Mouse (Mus musculus) forebrain, postnatal 0 days (tissue): Measurements from ENCODE around the gene Sox6. TPM values are rescaled to one million over a fixed set of nuclear protein-coding genes. Genes with fewer than 3 reads are reported as not detected.

Experiments
- ATAC-seq: fragments of 200-750 bp; cut with Nextera tagmentation; 2 replicates; pipeline ENCODE4 v1.8.0; 2017; ENCODE audit warnings: mild to moderate bottlenecking, moderate library complexity
- DNase-seq: peaks from one replicate; pipeline ENCODE4 v3.0.0-alpha.2; 2015
- H3K27ac ChIP-seq: fragments of 300-500 bp; sonication (generic); 2 replicates; pipeline ENCODE4 v1.5.1; 2014; ENCODE audit warnings: low read depth, mild to moderate bottlenecking, antibody characterized with exemption, low read length, moderate library complexity, mixed read lengths
- H3K27me3 ChIP-seq: fragments of 300-500 bp; sonication (generic); 2 replicates; pipeline ENCODE4 v1.6.1; 2014; ENCODE audit warnings: mild to moderate bottlenecking, low read length, mixed read lengths; ENCODE audit not compliant: insufficient read depth
- H3K36me3 ChIP-seq: fragments of 300-500 bp; sonication (generic); 2 replicates; pipeline ENCODE4 v1.6.1; 2014; ENCODE audit warnings: mild to moderate bottlenecking, moderate library complexity; ENCODE audit not compliant: insufficient read depth
- H3K4me1 ChIP-seq: fragments of 300-500 bp; sonication (generic); 2 replicates; pipeline ENCODE4 v1.6.1; 2014; ENCODE audit warnings: antibody characterized with exemption; ENCODE audit not compliant: insufficient read depth
- H3K4me2 ChIP-seq: fragments of 300-500 bp; sonication (generic); 2 replicates; pipeline ENCODE4 v1.6.1; 2014; ENCODE audit warnings: low read depth, mild to moderate bottlenecking, moderate library complexity
- H3K4me3 ChIP-seq: fragments of 300-500 bp; sonication (generic); 2 replicates; pipeline ENCODE4 v1.5.1; 2014; ENCODE audit warnings: low read depth, low read length, mixed read lengths
- H3K9ac ChIP-seq: fragments of 300-500 bp; sonication (generic); 2 replicates; pipeline ENCODE4 v1.6.1; 2014; ENCODE audit warnings: mild to moderate bottlenecking
- H3K9me3 ChIP-seq: fragments of 300-500 bp; sonication (generic); 2 replicates; pipeline ENCODE4 v1.6.1; 2016; ENCODE audit warnings: low read length
- CTCF ChIP-seq: sonication (generic); IDR thresholded peaks from 2 replicates; pipeline ENCODE4 v1.5.1; 2016; ENCODE audit warnings: antibody characterized with exemption, control low read depth, low read depth
- WGBS: fragments of 180-500 bp; shearing (Covaris S2); extraction: QIAGEN DNeasy Blood & Tissue Kit; methylation state at CpG from one replicate; pipeline ENCODE4 v1.1.7; 2014; 5-methylcytosine and 5-hydroxymethylcytosine counted together
- polyA plus RNA-seq: library from polyadenylated mRNA; unstranded; fragments of >200 nt; fragmentation: Nextera tagmentation; extraction: Ambion mirVana; gene quantifications from 2 replicates; pipeline ENCODE4 v1.2.1, GENCODE M21; 2015
- total RNA-seq: library from RNA; depleted of rRNA; stranded (reverse); fragments of >200 nt; gene quantifications from 2 replicates; pipeline ENCODE4 v1.2.3, GENCODE M21; 2014

Gene Sox6
- total and polyA plus RNA-seq, 2 experiments from 2014 or later: 46.2 to 64.7 TPM

DNA sequence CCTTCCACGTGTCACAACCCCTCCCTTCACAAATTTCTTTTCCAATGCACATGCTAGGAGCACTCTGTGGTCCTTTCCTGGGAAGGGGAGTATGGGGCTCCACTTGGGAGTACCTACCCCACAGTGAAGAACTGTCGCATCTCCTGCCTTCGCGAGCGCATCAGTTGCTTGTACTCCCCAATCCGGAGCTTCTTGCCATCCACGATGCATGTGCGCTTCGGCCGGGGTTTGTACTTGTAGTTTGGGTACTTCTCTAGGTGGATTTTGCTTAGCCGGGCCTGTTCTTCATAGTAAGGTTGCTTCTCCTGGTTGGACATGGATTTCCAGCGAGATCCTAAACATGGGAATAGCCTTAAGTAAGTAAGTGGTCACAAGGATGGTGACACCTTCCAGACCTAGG lies 552.2 kb downstream of the Sox6 start:
- Histone ChIP-seq H3K27ac (no peak overlapping the region), H3K9ac (no peak overlapping the region), H3K4me2 (no peak overlapping the region), H3K9me3 (no peaks in the 10 kb centered on the region), H3K4me3 (no peak overlapping the region), H3K4me1 (no peaks in the 10 kb centered on the region), H3K36me3 (no peaks in the 10 kb centered on the region), H3K27me3 (no peaks in the 10 kb centered on the region)
- DNase-seq (no peak), ATAC-seq (no peak)
- TF ChIP-seq CTCF: no peak
- WGBS: 93% methylated on average over 12 of the region's 12 CpGs

- ATAC-seq (no peak), DNase-seq (no peak)
- Histone ChIP-seq H3K27me3 (no peaks in the 10 kb centered on the region), H3K4me3 (no peak overlapping the region), H3K4me2 (no peak overlapping the region), H3K27ac (no peak overlapping the region), H3K9ac (no peak overlapping the region), H3K9me3 (no peaks in the 10 kb centered on the region), H3K36me3 (no peaks in the 10 kb centered on the region), H3K4me1 (no peaks in the 10 kb centered on the region)
- WGBS: 76% methylated on average over 2 of the region's 2 CpGs
- TF ChIP-seq CTCF: no peak
Measured at GRCm38 (mm10) chr7:115485664-115486409, 552.8 kb downstream of the Sox6 start.

GRCm38 (mm10) chr7:115477763-115478162 lies 560.8 kb downstream of the Sox6 start:
- no peak for DNase-seq
- ATAC-seq: no peak
- no peak for TF ChIP-seq CTCF

DNA sequence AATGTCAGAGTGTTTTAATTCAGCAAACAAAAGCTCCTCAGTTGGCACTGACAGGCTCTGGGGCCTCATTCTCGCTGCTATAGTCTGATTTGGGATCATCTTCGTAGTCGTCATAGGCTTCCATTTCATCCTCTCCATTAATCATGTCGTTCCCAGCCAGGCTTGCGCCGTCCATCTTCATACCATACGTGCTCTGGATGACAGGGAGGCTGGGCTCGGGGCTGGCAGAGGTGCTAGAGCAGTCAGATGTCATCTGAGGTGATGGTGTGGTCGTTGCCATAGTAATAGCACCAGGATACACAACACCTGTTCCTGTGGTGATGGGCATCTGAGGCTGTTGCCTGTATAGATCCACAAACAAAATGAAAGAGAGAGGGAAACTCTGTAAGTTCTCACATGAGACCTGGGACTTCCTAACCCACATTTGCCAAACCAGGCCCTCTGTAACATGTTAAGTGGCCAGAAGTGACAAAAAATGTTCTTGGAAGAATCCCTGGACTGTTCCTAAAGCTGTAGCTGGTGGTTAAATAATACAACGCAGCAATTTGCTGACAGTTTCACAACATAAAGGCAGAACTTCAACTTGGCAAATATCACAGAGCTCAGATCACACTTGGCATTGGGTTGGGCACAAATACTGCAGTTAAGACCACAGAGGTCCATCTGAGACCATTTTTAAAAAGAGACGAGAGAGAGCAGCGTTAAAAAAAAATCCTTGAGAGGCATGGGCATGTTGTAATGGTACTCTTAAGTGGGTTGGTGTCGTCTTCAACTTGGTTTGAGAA lies 561.5 kb downstream of the Sox6 start:
- H3K9me3 ChIP-seq: no peaks in the 10 kb centered on the region

More at GRCm38 (mm10) chr7:115477763-115478162, 560.8 kb downstream of the Sox6 start:
- Histone ChIP-seq H3K27me3 (no peaks in the 10 kb centered on the region), H3K9ac (no peak overlapping the region), H3K4me2 (no peak overlapping the region), H3K36me3 (no peaks in the 10 kb centered on the region), H3K27ac (no peak overlapping the region), H3K9me3 (no peaks in the 10 kb centered on the region), H3K4me3 (no peak overlapping the region), H3K4me1 (no peaks in the 10 kb centered on the region)
- 48% methylated on average over 2 of the region's 2 CpGs for WGBS

DNA sequence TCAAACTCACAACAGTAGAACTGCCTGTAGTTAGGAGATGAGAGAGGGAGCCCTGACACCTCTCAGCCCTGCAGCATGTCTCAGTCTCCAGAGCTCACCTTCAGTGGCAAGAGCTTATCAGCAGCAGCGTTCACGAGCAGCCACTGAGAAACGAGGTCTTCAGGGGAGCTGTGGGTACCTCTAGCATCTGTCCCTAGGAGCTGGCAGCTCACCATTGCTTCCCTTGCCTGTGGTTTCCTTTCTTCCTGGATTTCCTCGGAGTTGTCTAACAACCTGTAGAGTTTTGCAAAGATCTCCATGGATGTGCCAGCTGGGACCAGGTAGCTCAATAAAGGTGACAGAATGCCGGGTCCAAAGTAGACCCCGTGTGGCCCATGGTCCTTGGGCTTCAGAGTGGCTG lies 563.4 kb downstream of the Sox6 start:
- no peak overlapping the region for H3K4me2 ChIP-seq
- no peaks in the 10 kb centered on the region for H3K36me3 ChIP-seq
- no peak overlapping the region for H3K4me3 ChIP-seq
- WGBS: 90% methylated on average over 6 of the region's 6 CpGs
- no peak for TF ChIP-seq CTCF
- H3K9ac ChIP-seq: no peak overlapping the region
- H3K27ac ChIP-seq: no peak overlapping the region
- H3K9me3 ChIP-seq: no peaks in the 10 kb centered on the region
- no peak for DNase-seq
- ATAC-seq: no peak
- H3K27me3 ChIP-seq: no peaks in the 10 kb centered on the region; the same call in 1 of the 2 replicates
- no peaks in the 10 kb centered on the region for H3K4me1 ChIP-seq

More for the DNA sequence above, 561.5 kb downstream of the Sox6 start:
- TF ChIP-seq CTCF: no peak
- Histone ChIP-seq H3K4me2 (no peak overlapping the region), H3K4me3 (no peak overlapping the region), H3K9ac (no peak overlapping the region), H3K27ac (no peak overlapping the region), H3K27me3 (no peaks in the 10 kb centered on the region), H3K4me1 (no peaks in the 10 kb centered on the region), H3K36me3 (no peaks in the 10 kb centered on the region)
- DNase-seq (no peak), ATAC-seq (no peak)
- 64% methylated on average over 13 of the region's 13 CpGs for WGBS

- Histone ChIP-seq H3K4me1 (no peaks in the 10 kb centered on the region), H3K27me3 (no peaks in the 10 kb centered on the region; the same call in 1 of the 2 replicates), H3K36me3 (no peaks in the 10 kb centered on the region), H3K4me2 (no peak overlapping the region), H3K27ac (no peak overlapping the region), H3K4me3 (no peak overlapping the region), H3K9me3 (no peaks in the 10 kb centered on the region), H3K9ac (no peak overlapping the region)
- no peak for DNase-seq
- WGBS: 82% methylated on average over 9 of the region's 9 CpGs
- TF ChIP-seq CTCF: no peak
- no peak for ATAC-seq
Measured at GRCm38 (mm10) chr7:115474115-115474514, 564.5 kb downstream of the Sox6 start.

- H3K4me2 ChIP-seq: no peak overlapping the region
- no peak for TF ChIP-seq CTCF
- no peak overlapping the region for H3K9ac ChIP-seq
- no peaks in the 10 kb centered on the region for H3K4me1 ChIP-seq
- H3K36me3 ChIP-seq: no peaks in the 10 kb centered on the region
- H3K27me3 ChIP-seq: no peaks in the 10 kb centered on the region; the same call in 1 of the 2 replicates
- H3K9me3 ChIP-seq: no peaks in the 10 kb centered on the region
- DNase-seq (no peak), ATAC-seq (no peak)
- H3K4me3 ChIP-seq: no peak overlapping the region
- 90% methylated on average over 3 of the region's 3 CpGs for WGBS
- H3K27ac ChIP-seq: no peak overlapping the region
Measured at GRCm38 (mm10) chr7:115472850-115473249, 565.7 kb downstream of the Sox6 start.
